Mouse (Mus musculus): ENCODE data around the gene Ak4.

Gene Ak4

DNA sequence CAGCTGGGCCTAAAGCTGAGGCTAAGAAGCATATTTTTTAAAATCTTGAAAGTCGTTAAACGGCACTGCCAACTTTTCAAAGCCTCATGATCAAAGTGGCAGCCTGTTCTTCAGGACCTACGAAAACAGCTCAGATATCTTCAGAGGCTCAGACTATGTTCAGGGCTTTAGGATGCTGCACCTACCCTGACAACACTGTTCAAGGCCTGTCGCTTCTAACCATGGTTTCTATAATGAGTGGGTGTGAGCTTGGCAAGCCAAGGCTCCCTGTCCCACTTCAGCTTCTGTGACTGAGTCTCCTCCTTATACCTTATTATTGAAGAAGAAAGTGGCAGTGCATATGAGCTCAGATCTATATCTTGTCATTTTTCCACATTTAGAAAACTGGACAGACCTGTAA is 40.3 kb downstream of the Ak4 start:
- in situ Hi-C loops (cut with MboI): no loop called here

DNA sequence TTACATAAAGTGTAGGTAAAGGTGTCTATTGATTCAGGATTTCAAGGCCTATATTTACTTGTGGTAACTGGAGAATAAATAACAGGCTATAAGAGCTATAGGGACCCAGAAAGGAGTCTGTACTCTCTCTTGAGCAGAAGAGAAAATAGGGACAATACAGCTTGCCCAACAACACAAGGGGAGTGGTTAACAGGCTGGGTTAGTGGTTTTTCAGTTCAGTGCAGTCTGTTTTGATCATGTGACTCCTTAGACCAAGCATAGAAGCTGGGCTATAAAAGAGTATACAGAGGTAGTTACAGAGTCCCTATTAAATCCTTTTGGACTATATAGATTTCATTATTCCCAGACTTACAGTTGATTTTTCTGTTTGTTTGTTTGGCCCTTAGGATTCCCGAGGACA is 41.0 kb downstream of the Ak4 start:
- in situ Hi-C loops (cut with MboI): no loop called here

GRCm38 (mm10) chr4:101462065-101462464 is 43.0 kb downstream of the Ak4 start:
- in situ Hi-C loops (cut with MboI): no loop called here

GRCm38 (mm10) chr4:101466264-101466663 is 47.2 kb downstream of the Ak4 start:
- in situ Hi-C loops (cut with MboI): no loop called here

GRCm38 (mm10) chr4:101469242-101469641 is 50.2 kb downstream of the Ak4 start:
- in situ Hi-C loops (cut with MboI): no loop called here

DNA sequence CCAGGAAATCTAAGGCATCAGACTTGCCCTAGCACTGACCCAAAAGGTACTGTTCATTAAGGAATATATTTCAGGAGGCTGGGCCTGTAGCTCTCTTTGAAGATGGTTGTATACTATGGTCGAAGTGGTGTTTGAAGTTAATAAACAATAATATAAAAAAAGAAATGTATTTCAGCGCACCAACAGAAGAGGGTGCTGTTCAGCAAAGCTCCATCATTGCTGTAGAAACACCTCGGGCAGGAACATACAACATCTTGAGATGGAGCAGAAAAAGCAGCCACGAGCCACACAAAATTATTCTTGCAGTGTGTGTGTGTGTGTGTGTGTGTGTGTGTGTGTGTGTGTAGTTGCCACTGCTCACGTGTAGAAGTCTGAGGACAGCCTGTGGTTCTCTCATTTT is 51.5 kb downstream of the Ak4 start:
- in situ Hi-C loops (cut with MboI): no loop called here

GRCm38 (mm10) chr4:101472767-101473166 is 53.7 kb downstream of the Ak4 start:
- in situ Hi-C loops (cut with MboI): no loop called here

- in situ Hi-C loops (cut with MboI): no loop called here
These were observed 71.3 kb downstream of the Ak4 start for GRCm38 (mm10) chr4:101490320-101490917.

GRCm38 (mm10) chr4:101491704-101492103 is 72.6 kb downstream of the Ak4 start:
- in situ Hi-C loops (cut with MboI): no loop called here

- in situ Hi-C loops (cut with MboI): no loop called here
These were observed 74.6 kb downstream of the Ak4 start for GRCm38 (mm10) chr4:101493611-101494197.

DNA sequence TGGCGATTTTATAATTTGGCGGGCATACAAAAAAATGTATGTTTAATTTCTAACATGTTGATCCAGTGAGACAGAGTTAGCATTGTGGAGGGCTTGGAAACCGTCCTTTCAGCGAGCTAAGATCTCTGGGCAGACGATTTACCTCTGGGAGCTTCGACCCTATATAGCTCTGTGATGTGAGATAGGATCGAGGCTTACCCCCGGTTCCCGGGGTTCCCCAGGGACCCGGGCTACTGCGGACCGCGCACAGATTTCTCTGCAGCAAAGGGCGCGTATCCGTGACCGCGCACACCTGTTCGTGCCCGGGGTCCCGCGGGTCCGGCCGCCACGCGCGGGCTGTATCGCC is 77.1 kb downstream of the Ak4 start:
- in situ Hi-C loops (cut with MboI): no loop called here

- in situ Hi-C loops (cut with MboI): no loop called here
These were observed 77.6 kb downstream of the Ak4 start, which contains the start of gene Dnajc6 for GRCm38 (mm10) chr4:101496534-101497237. TSS of gene Dnajc6 (plus strand) at chr4:101496648.

DNA sequence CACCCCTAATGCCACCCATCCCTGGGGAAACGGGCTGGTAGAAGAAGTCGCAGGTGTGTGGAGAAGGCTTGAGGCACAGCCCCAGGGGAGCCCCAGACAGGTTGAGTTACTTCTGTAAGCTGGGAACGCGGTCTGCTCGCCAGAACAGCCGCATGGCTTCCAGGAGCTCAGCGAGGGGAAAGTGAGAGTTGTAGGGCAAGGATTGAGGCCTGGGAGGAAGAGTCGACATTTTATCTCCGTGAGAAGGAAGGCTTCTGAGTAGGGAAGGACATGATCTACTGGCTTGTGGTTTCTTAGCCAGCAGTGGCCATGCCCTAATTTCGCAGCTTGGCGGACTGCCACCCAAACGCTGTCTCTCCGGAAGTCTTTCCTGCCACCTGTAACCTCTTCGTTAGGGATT is 78.3 kb downstream of the Ak4 start:
- in situ Hi-C loops (cut with MboI): no loop called here

GRCm38 (mm10) chr4:101504470-101505007 is 85.5 kb downstream of the Ak4 start:
- in situ Hi-C loops (cut with MboI): no loop called here

GRCm38 (mm10) chr4:101505966-101506365 is 86.9 kb downstream of the Ak4 start:
- in situ Hi-C loops (cut with MboI): no loop called here

- in situ Hi-C loops (cut with MboI): no loop called here
These were observed 87.3 kb downstream of the Ak4 start for GRCm38 (mm10) chr4:101506372-101506771.

DNA sequence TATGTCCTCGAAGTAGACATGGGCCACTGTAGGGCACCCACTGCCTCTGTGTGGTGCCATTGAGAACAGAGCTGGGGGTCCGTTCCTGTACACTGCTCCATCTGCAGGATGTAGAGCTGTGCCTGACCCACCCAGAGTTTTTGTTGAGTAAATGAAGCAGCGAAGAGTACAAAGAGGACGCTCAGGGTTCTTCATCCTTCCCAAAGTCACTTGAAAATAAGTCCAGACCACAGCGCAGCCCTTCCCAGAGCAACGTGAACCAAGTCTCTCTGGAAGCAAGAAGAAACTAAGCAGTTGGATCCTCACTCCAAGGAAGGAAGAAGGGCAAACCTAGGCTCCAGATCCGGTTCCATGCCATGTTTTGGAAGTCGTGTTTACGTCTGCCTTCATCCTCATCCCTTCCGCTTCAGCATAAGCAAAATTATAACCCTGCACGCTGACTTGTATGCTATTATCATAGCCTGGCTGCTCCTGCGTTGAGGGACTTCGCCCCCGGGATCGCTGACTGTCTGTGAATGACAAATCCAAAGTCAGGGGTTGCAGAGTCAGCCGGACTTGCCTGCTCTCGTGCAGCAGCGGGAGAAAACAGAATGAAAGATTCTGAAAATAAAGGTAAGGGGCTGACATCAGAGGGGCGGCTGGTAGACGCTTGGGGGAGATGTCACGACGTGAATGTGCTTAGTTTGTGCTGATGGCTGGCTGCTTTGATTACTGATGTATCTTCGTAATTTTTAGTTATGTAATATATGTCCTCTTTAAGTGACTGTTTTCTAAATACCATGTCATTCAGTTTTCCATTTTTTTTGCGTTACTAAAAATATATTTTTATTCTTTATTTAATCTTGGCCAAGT is 88.7 kb downstream of the Ak4 start:
- in situ Hi-C loops (cut with MboI): no loop called here

- in situ Hi-C loops (cut with MboI): no loop called here
These were observed 89.4 kb downstream of the Ak4 start for GRCm38 (mm10) chr4:101508431-101508830.

DNA sequence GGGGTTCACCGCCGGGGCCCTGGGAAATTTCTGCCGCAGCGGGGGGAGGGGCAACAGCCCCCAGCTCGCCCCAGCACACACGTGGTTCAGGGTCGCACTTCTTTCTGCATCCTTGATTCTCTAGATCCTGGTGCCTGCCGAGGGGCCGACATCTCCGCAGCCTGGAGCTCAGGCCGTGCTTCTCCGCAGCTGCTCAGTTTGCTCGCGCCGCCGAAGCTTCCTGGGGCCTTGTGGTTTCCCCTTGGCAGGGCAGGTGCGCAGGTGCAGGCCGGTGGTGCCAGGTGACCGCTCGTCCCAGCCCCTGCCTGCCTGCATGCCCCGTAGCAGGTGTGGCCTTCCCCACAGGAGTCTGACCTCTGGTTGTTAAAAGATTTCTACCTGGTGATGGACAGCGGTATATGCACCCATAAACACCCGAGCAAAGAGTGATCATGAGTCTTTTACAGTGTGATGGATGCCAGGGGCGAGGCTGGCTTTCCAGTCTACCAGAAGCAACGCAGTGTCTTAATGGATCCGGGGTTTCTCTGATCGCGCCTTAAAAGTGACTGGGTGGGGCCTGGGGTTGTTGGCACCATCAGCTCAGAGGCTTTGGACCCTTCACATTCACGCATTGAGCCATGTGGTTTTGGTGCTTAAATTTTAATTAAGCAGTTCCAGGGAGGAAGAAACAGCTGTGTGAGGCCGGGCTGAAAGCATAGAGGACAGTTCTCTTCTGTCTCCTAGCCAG is 89.9 kb downstream of the Ak4 start:
- in situ Hi-C loops (cut with MboI): no loop called here

DNA sequence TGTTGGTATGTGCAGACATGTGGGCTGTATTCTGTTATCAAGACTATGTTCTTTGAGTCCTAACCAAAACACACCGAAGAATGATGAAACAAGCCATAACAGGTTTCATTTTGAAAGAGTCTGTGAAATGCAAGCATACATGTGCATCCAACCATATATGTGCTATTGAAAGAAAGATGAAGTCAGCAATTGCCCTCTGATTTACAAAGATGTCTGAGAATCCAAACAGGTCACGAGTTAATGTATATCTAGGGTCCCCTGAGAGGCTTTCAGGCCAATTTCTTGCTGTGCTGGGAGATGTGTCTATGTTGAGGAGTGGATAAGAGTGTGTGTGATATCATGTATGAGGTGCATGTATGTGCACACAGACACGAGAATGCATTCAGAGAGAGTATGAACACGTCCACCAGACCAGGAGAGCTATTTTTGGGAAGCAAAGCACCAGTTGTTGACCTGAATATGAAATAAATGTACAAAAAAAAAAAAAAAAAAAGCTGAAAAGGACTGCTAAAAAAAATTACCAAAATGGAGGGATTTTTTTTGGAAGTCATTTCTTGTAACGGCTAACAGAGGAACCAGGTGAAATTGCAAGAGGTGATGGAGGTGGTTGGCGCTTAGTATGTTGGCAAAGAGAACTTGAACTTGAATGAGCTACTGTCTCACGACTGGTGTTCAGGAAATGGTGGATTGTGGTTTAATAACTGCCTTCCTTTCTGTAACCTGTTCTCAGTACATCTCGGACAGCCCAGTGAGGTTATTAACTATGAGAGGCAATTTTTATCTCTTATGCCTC is 91.2 kb downstream of the Ak4 start:
- in situ Hi-C loops (cut with MboI): no loop called here

DNA sequence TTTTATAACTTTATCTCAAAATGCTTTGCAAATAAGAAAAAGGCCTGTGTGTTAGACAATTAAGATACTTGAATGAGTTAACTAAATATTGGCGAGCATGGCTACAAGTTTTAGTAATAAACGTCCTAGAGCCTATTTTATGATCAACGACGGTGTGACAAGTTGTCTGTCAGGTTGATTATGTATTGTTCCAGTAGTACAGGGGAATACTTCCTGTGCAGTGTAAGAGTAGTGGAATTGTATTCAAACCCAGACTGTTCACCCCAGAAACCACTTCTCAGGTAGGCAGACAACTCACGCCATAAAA is 91.8 kb downstream of the Ak4 start:
- in situ Hi-C loops (cut with MboI): no loop called here
